Mouse (Mus musculus): ENCODE data around the gene Olfr434. TPM values are rescaled to one million over a fixed set of nuclear protein-coding genes. Genes with fewer than 3 reads are reported as not detected.

Olfr434 gene
- polyA plus RNA-seq, 1 experiment from 2014 or later: not detected

Other genes with a start within 250 kb of the Olfr434 start
- gene Olfr441, start 106.7 kb upstream of the Olfr434 start, polyA plus RNA-seq (2015; fragmentation: Nextera tagmentation; extraction: Ambion mirVana): not detected in 2 replicates
- not detected in 2 replicates for gene Olfr237-ps1, start 66.5 kb upstream of the Olfr434 start, polyA plus RNA-seq (2015; fragmentation: Nextera tagmentation; extraction: Ambion mirVana)
- gene Olfr437, start 49.7 kb upstream of the Olfr434 start, polyA plus RNA-seq (2015; fragmentation: Nextera tagmentation; extraction: Ambion mirVana): not detected in 2 replicates
- gene Olfr13, start 40.9 kb upstream of the Olfr434 start, polyA plus RNA-seq (2015; fragmentation: Nextera tagmentation; extraction: Ambion mirVana): not detected in 2 replicates
- not detected in 2 replicates for gene Olfr435, start 15.9 kb upstream of the Olfr434 start, polyA plus RNA-seq (2015; fragmentation: Nextera tagmentation; extraction: Ambion mirVana)
- gene Olfr47, start 18.5 kb downstream of the Olfr434 start, polyA plus RNA-seq (2015; fragmentation: Nextera tagmentation; extraction: Ambion mirVana): not detected in 2 replicates
- 23.3 and 25.0 TPM in 2 replicates for gene Arhgef5, start 52.6 kb downstream of the Olfr434 start, polyA plus RNA-seq (2015; fragmentation: Nextera tagmentation; extraction: Ambion mirVana)
- gene Nobox, start 96.5 kb downstream of the Olfr434 start, polyA plus RNA-seq (2015; fragmentation: Nextera tagmentation; extraction: Ambion mirVana): 0.09 TPM in 1 of 2 replicates, not detected in the other